Mouse (Mus musculus): ENCODE results near the gene Ccdc82. TPM values are rescaled to one million over a fixed set of nuclear protein-coding genes. Genes with fewer than 3 reads are reported as not detected.

The Ccdc82 gene
- polyA plus RNA-seq, 1 experiment from 2014 or later, result 15.6 TPM

DNA sequence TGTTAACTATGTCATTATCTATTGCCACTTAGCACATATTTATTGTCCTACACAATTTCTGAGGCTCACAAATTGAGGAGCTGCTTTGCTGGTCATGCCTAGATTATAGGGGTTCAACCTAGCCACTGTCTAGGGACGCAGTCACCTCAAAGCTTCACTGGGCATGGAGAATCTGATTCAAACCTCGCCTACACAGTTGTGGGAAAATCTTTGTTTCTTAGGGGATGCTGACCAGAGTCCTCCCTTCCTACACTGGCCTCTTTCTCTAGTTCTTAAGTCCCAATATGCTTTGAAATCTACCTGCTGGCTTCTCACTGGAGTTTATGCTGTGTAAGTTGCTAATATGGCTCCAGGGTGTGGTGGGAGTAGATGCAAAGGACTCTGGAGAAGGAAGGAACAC is 72.8 kb downstream of the Ccdc82 start:
- no peak overlapping the region for H3K27ac ChIP-seq
- no peak overlapping the region for H3K4me3 ChIP-seq (replicated peaks; ENCODE audit: low read length)
- ATAC-seq (ENCODE audit: low FRiP score) (no peak), DNase-seq (ENCODE audit: low spot score) (no peak)
- H3K4me2 ChIP-seq (replicated peaks), result no peak overlapping the region
- no peak overlapping the region for H3K9ac ChIP-seq
- H3K4me1 ChIP-seq (replicated peaks; ENCODE audit: control insufficient read depth, insufficient read depth, low read length), result no peaks in the 10 kb centered on the region; the same call in 1 of the 2 replicates
- no peaks in the 10 kb centered on the region for H3K36me3 ChIP-seq (replicated peaks; ENCODE audit: control insufficient read depth, insufficient read depth)
- 86% methylated on average over 2 of the region's 2 CpGs for WGBS
- no peaks in the 10 kb centered on the region for H3K27me3 ChIP-seq (ENCODE audit: control insufficient read depth, insufficient read depth, low read length)
- no peaks in the 10 kb centered on the region for H3K9me3 ChIP-seq (ENCODE audit: control insufficient read depth, low read length)

DNA sequence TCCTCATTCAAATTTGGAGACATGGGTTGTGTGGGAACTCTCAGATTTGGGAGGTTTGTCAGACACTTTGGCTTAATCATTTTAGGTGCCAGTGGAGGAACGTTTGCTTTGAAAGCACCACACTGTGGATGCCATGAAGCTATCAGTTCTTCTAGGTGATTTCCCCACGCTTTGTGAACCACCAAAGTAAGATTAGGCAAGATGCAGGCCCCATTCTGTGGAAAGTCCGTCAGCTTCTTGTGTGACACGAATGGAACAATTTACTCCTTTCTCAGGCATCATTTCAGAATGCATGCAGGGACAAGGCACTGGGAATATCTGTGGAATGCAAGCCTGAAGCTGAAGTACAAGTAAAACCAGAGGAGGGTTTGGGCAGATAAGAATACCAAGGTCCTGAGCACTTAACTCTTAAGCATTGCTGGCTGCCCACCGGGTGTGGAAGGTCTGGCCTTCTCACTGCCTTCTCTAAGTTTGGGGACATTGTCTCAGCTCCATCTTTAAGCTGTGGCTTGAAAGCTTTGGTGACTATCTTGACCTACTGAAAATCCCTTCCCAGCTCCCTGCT is 74.1 kb downstream of the Ccdc82 start:
- Histone ChIP-seq H3K4me2 (replicated peaks) (no peak overlapping the region), H3K9ac (no peak overlapping the region), H3K27ac (no peak overlapping the region), H3K9me3 (ENCODE audit: control insufficient read depth, low read length) (no peaks in the 10 kb centered on the region), H3K4me1 (replicated peaks; ENCODE audit: control insufficient read depth, insufficient read depth, low read length) (no peaks in the 10 kb centered on the region; the same call in 1 of the 2 replicates), H3K36me3 (replicated peaks; ENCODE audit: control insufficient read depth, insufficient read depth) (no peaks in the 10 kb centered on the region), H3K4me3 (replicated peaks; ENCODE audit: low read length) (no peak overlapping the region), H3K27me3 (ENCODE audit: control insufficient read depth, insufficient read depth, low read length) (no peaks in the 10 kb centered on the region)
- no peak for DNase-seq (ENCODE audit: low spot score)
- ATAC-seq (ENCODE audit: low FRiP score), result no peak
- WGBS, result 90% methylated on average over 5 of the region's 5 CpGs

DNA sequence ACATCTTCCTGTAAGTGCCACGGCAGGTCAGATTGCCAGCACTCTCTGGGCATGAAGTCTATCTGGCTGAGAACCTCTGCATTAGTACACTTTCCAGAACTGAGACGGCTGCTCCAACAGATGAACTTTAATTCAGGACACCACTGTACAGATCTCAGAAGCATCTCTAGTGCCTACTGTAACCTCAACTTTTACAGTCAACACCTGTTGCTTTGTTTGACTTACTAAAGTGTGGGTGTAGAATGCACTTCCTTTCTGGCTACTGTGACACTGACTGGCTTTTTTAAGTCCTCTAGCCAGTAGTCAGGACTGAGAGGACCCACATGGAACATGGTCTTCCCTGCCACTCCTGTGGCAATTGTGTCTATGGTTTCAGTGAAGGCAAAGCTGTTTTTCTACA is 76.3 kb downstream of the Ccdc82 start:
- ATAC-seq (ENCODE audit: low FRiP score), result no peak
- no peak for DNase-seq (ENCODE audit: low spot score)
- Histone ChIP-seq H3K4me3 (replicated peaks; ENCODE audit: low read length) (no peak overlapping the region), H3K27ac (peak overlapping the region; percentile 36), H3K4me1 (replicated peaks; ENCODE audit: control insufficient read depth, insufficient read depth, low read length) (no peaks in the 10 kb centered on the region; the same call in 1 of the 2 replicates), H3K9ac (no peak overlapping the region), H3K9me3 (ENCODE audit: control insufficient read depth, low read length) (no peaks in the 10 kb centered on the region), H3K36me3 (replicated peaks; ENCODE audit: control insufficient read depth, insufficient read depth) (no peaks in the 10 kb centered on the region), H3K4me2 (replicated peaks) (no peak overlapping the region), H3K27me3 (ENCODE audit: control insufficient read depth, insufficient read depth, low read length) (no peaks in the 10 kb centered on the region)
- WGBS, result 78% methylated on average over 2 of the region's 2 CpGs

DNA sequence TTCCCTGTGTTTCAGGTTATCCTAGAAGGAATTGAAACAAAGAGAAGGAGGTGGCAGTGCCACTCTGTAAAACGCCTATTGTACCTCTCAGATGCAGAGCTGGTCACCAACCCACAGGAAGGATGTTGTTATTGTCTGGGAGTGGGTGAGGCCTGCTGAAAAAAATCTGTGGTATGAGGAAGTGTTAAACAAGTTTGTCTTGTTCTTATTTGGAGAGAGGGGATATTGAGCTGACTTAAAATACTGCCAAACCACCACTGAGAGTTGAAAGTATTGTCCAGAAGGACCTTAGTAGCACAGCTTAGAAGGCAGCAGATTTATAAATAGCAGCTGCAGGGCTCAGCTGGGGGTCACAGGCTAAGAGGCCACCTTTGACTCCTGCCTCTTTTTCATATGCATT is 76.9 kb downstream of the Ccdc82 start:
- ATAC-seq (ENCODE audit: low FRiP score), result no peak
- 32% methylated on average over 1 of the region's 1 CpGs for WGBS
- Histone ChIP-seq H3K4me1 (replicated peaks; ENCODE audit: control insufficient read depth, insufficient read depth, low read length) (no peaks in the 10 kb centered on the region; the same call in 1 of the 2 replicates), H3K27me3 (ENCODE audit: control insufficient read depth, insufficient read depth, low read length) (no peaks in the 10 kb centered on the region), H3K9ac (no peak overlapping the region), H3K4me3 (replicated peaks; ENCODE audit: low read length) (no peak overlapping the region), H3K9me3 (ENCODE audit: control insufficient read depth, low read length) (no peaks in the 10 kb centered on the region), H3K27ac (peak overlapping the region; percentile 36), H3K36me3 (replicated peaks; ENCODE audit: control insufficient read depth, insufficient read depth) (no peaks in the 10 kb centered on the region), H3K4me2 (replicated peaks) (no peak overlapping the region)
- DNase-seq (ENCODE audit: low spot score), result no peak

Other genes with a start within 250 kb of the Ccdc82 start
- gene Jrkl, start 1.1 kb upstream of the Ccdc82 start, polyA plus RNA-seq (2014; fragmentation: Nextera tagmentation; extraction: Ambion mirVana), result 9.6 and 10.2 TPM in 2 replicates
- gene Maml2, start 51.0 kb downstream of the Ccdc82 start, polyA plus RNA-seq (2014; fragmentation: Nextera tagmentation; extraction: Ambion mirVana), result 10.8 and 11.6 TPM in 2 replicates
- not detected in 2 replicates for gene Gm17571, start 199.8 kb downstream of the Ccdc82 start, polyA plus RNA-seq (2014; fragmentation: Nextera tagmentation; extraction: Ambion mirVana)